Mouse (Mus musculus): ENCODE data around the gene Pard3.

- TF ChIP-seq CTCF (IDR thresholded peaks at IDR 0.05; ENCODE audit: insufficient read depth, low read depth, low read length) (no peak), POLR2A (IDR thresholded peaks at IDR 0.05; ENCODE audit: insufficient read depth, low read depth, low read length) (no peak)
These were observed 464.6 kb downstream of the Pard3 start for GRCm38 (mm10) chr8:127528315-127528714.
